Mouse (Mus musculus) thymus, postnatal 14 days (tissue): ENCODE data around the gene Yeats4.
A peak's percentile ranks its signal among the peaks of the same experiment; 100 is the strongest.
"Not testable (repeated sequence)": the region's sequence is repeated elsewhere in the genome, so short reads cannot be mapped to it uniquely, and the experiment has no call there.

ENCODE experiments used
- DNase-seq: peaks from one replicate; pipeline ENCODE4 v3.0.0; 2021

The Yeats4 gene

DNA sequence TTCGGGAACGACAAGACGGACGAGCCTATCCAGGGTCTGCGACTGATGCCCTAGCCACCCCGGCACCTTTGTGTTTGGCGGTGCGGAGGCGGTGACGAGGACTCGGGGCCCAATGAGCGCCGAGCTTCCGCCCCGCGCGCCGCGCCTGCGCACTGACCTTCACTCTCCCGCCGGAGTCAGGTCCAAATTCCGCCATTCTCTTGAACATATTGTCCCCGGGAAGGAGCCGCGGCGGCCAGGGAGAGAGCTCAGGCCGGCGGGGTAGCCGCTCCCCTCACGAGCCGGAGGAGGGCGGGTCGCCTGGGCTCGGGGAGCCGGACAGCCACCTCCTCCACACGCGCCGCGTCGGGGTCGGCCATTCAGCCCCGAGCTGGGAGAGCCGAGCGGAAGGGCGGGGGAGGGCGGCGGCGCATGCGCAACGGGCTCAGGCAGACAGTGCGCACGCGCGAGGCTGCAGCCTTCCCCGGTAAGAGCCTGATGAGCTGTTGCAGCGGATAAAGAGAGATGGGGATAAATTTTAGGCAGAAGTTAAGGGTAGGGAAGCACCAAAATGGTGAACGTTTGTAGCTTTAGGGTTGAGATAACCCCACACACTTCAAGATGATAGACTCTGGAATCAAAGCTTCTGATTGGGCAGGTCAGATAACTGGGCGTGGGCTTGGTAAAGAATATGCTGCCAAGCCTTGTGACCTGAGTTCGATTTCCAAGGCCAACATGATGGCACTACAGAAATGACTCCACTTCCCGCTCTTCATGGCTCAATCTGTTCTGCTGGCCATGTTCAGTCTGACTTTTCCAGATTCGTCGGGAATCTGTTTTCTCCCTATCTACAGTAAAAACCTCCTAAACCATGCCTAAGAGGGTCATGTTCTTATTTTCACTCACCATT, at the start of gene Yeats4:
Gene Yeats4, minus strand, starts transcription at position 406 of the 889 bp plus-strand sequence.
- peak; percentile 96 for DNase-seq

DNA sequence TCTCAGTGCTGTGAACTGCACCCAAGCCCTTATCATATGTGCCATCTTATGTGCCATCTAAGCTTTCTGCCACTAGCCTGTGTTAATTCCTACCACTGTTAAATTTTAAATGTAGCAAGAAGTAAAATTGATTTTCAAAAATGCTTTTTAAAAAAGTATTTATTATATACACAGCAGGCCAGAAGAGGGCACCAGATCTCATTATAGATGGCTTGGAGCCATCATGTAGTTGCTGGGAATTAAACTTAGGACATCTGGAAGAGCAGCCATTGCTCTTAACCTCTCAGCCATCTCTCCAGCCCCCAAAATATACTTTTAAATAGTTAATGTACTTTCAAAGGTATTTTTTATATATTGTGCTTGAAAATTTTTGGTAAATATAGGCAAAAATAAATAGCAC, 47.7 kb upstream of the Yeats4 start:
- no peak for DNase-seq

DNA sequence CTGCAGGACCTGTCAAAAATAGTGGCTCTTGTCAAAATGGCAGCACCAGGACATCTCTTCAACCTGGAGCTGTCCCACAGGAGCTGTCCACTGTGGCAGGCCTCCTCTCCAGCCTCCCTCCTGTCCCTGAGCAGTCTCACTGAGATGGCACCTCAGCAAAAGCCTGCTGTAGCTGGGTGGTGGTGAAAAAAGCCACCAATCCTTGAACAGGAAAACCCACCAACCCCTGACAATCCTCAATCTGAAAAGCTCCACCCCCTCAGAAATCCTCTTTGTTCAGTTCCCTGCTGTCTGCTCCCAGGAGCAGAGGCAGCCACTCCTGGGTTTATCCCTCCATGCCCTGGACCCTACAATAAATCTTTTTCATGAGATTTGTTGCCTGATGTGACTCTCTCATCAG, 35.6 kb upstream of the Yeats4 start:
- DNase-seq, result no peak

- no peak for DNase-seq
These were observed 14.3 kb upstream of the Yeats4 start, which contains the start of gene 9530003J23Rik for GRCm38 (mm10) chr10:117238603-117239002. TSS of gene 9530003J23Rik (minus strand) at chr10:117238703.

DNA sequence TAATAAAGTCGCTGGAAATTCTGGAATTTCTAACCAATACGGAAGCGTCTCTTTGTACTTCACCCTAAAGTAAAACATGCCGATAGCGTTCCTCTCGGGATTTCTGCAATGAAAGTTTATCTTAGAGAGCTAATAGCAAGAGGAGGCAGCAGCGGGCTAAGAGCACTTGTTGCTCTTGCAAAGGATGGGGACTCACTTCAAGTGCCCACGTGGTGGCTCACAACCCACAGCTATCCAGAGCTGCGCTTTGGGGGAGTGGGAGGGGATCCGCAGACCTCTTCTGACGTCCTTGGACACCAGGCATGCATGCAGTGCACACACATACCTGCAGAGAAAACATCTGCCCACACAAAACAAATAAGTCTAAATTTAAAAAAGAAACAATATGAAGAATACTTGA, 11.6 kb upstream of the Yeats4 start:
- no peak for DNase-seq

DNA sequence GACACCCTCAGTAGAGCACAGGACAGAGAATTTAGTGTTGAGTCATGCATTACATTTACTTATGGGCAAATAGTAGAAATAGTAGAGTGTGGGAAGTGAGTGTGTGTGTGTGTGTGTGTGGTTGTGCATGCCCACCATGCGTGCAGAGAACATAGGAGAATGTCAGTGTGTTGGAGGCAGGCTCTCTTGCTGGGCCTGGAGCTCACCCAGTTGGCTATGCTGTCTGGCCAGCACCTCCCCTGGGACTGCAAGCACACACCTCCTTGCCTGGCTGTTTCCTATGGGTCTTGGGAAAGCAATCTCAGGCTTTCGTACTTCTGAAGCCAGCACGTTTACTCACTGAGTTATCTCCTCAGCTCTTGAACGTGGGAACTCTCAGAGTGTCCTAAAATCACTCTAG, 10.5 kb upstream of the Yeats4 start:
- DNase-seq, result no peak

DNA sequence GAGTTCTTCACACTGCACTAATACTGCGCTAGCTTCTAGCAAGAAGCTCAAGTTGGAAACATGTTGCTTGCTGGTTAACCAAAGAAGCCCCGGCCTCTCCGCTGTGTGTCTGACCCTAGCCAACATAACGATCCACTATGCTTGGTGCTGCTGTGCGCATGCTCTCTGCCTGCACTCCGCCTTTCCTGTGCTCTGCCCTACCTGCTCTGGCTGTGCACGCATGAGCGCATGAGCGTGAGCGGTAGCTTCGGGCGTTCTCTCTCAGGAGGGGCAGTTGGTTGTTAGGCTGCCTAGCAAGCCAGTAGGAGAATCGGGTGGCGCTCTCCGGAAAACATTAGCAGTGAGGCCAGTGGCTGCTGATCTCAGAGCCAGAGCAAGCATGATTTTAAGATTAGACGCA, 5.5 kb upstream of the Yeats4 start:
- DNase-seq, result peak; percentile 12

DNA sequence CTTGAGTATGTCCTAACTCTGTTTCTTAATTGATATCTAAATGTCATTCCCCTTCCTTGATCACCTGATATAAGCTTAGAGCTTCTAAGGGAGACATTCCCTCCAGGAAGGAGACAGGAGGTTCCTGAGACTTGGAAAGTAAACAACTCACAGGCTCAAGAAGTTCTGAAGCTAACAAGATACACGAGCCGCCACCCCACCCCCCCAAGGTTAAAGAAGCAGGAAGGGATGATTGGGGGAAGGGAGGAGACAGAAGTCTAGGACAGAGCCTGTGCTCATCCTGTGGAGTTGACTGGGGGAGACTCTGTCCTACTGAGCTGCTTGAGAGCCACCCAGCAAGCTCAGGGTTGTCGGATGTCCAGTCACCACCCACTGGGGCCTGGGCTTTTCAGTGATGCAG, 1.7 kb upstream of the Yeats4 start:
- DNase-seq, result no peak

DNA sequence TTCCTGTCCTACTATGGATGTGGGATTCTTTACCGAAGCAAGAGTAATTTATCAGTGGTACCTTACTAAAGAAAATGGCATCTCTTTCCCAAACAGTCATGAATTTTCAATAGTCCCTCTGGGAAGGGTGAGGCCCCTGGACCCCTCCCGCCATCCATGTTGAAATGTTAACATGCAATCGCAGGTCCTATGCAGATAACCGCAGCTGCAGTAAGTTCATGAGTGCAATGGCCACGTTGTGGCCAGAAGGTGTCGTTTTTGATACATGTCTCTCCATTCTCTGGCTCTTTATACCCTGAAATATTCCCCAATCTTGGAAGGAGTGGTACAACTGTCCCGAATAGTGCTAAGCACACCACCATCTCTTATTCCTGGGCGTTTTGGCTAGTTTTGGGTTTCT, 787 bp upstream of the Yeats4 start:
- DNase-seq, result peak; percentile 20

DNA sequence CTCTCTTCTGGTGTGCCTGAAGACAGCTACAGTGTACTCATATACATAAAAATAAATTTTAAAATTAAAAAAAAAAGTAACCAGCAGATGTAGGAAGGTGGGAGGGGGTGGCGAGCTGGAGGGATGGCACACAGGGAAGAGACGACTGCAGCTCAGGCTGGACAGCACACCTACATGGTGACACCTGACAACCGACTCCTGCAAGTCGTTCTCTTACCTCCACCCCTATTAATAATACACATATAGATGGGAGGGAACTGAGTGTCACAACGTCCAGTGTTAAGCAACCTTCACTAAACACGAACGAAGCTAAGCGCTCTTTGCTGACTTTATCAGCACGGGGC, 577 bp downstream of the Yeats4 start:
- DNase-seq, result no peak

DNA sequence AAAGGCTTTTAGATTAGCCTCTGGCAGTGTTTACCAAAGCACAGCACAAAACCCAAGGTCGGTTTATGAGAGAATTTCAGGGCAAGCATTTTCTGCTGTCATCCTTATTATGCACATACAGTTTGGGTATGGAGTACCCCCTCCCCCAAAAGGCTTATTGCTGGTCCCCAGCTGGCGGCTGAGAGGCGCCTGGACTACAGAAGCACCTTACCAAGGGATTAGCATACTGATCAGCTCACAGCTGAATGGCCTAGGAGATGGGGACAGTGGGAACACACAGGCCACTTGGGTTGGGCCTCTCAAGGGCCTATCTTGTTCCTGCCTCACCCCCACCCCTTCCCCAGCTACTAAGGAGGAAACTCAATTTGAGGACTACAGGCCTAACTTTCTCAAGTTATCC, 1.5 kb downstream of the Yeats4 start:
- DNase-seq, result no peak

DNA sequence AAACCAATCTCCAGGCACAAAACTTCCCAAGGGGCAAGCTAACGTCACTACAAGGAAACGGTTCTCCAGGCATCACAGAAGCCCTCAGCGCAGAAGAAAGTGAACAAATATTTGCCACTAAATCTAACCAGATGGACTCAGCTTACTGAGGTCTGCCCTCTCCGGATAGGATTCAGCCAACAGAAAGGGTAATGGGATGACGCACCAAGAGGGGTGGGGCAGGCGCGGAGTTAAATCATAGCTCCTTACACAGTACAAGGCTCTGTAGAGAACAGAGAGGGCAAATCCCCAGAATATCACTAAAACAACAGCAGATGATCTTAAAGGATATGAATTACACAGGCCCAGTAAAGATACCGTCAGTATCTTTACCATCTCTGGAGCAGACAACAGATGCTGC, 6.0 kb downstream of the Yeats4 start:
- no peak for DNase-seq

GRCm38 (mm10) chr10:117217246-117217840, 7.0 kb downstream of the Yeats4 start:
- DNase-seq, result no peak

GRCm38 (mm10) chr10:117216793-117217192, 7.5 kb downstream of the Yeats4 start:
- DNase-seq, result peak; percentile 70

GRCm38 (mm10) chr10:117216132-117216495, 8.2 kb downstream of the Yeats4 start:
- peak; percentile 44 for DNase-seq

DNA sequence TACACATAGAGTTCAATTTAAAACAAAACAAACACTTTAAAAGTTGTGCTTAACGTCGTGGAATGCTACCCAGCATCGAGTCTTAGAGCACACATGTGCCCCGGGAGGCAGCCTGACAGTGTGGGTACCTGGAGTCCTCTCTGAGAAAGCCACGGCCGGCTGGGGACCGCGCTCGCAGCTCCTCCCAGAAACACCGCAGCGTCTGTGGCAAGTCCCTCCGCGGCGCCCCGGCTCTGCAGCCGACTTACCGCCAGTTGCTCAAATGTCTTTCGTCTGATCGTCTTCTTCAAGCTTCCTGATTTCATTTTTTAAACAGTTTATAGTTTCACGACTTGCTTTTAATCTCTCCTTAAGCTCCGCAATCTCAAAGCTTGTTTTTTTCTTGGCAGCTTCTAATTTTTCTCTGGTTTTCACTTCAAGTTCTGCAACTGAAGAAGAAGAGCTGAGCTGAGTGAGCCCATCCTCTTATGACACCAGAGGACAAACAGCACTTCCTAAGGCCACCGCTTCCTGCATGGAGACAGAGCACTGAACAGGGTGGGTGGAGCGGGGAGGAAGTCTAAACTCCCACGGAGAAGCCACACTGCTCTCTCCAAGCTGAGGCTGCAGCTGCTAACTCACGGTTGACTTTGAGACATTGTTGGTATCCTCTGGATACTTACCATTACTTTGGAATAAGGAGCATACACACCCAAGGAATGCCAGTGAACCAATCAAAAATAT, 8.7 kb downstream of the Yeats4 start:
- DNase-seq, result peak; percentile 49

DNA sequence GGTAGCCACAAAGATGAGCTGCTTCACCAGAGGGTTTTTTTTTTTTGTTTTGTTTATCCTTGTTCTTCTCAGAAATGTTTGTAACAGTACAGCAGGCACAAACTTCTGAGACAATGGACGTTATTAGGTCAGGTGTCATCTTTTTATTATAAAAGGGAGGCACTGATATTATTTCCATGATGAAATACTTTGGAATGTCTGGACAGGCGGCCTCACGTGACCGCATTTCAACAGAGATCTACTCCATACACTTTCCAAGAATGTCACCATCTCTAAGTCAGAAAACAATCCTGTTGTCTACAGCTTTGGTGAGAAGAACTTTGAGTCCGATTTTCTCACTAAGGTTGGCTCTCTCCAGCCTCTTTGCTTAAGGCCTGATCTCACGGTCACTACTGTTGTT, 13.3 kb downstream of the Yeats4 start:
- no peak for DNase-seq

- DNase-seq, result peak; percentile 48
These were observed 14.8 kb downstream of the Yeats4 start for GRCm38 (mm10) chr10:117209469-117209938.

- DNase-seq, result not testable (repeated sequence)
These were observed 15.5 kb downstream of the Yeats4 start for GRCm38 (mm10) chr10:117208787-117209186.

GRCm38 (mm10) chr10:117208221-117208620, 16.1 kb downstream of the Yeats4 start:
- DNase-seq, result no peak

GRCm38 (mm10) chr10:117206070-117206469, 18.2 kb downstream of the Yeats4 start:
- DNase-seq, result no peak

DNA sequence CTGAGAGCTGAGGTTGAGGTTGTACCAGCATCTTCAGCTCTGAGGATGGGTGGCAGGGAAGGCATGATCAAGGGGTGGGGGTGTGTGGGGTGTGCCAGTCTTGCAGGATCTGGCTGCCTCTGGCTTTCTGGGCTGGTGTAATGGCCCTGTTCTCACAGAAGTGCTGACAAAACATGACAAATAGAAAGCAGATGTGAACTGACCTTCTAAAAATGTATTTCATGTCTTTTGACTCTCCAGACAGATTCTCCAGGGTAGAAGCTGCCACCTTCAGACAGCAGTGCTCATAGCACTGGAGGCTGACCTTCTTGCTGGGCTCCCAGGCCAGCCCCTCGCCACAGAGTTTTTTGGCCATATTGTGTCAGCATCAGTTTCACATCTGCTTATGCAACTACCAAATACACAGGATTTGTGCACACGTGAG, 20.7 kb downstream of the Yeats4 start:
- no peak for DNase-seq

- DNase-seq, result no peak
These were observed 21.2 kb downstream of the Yeats4 start for GRCm38 (mm10) chr10:117202981-117203557.
